Mouse (Mus musculus) stomach, embryonic 15.5 days (tissue): ENCODE data around the gene Necap2. TPM values are rescaled to one million over a fixed set of nuclear protein-coding genes. Genes with fewer than 3 reads are reported as not detected.

ENCODE experiments used
- ATAC-seq: fragments of 200-750 bp; cut with Nextera tagmentation; 2 replicates; pipeline ENCODE4 v1.8.0; 2017; ENCODE audit warnings: low read depth, moderate number of reproducible peaks, moderate TSS enrichment; ENCODE audit not compliant: insufficient read depth, low FRiP score
- H3K27ac ChIP-seq: fragments of 300-500 bp; sonication (generic); 2 replicates; pipeline ENCODE4 v1.5.1; 2015; ENCODE audit warnings: mild to moderate bottlenecking, inconsistent platforms
- H3K27me3 ChIP-seq: fragments of 300-500 bp; sonication (generic); replicated peaks from 2 replicates; pipeline ENCODE4 v1.6.1; 2015; ENCODE audit warnings: inconsistent platforms
- H3K36me3 ChIP-seq: fragments of 300-500 bp; sonication (generic); 2 replicates; pipeline ENCODE4 v1.6.1; 2015; ENCODE audit warnings: inconsistent platforms
- H3K4me1 ChIP-seq: fragments of 300-500 bp; sonication (generic); 2 replicates; pipeline ENCODE4 v1.6.1; 2015; ENCODE audit warnings: inconsistent platforms
- H3K4me2 ChIP-seq: fragments of 300-500 bp; sonication (generic); 2 replicates; pipeline ENCODE4 v1.6.1; 2015; ENCODE audit warnings: mild to moderate bottlenecking, inconsistent platforms
- H3K4me3 ChIP-seq: fragments of 300-500 bp; sonication (generic); replicated peaks from 2 replicates; pipeline ENCODE4 v1.5.1; 2015; ENCODE audit warnings: inconsistent platforms
- H3K9ac ChIP-seq: fragments of 300-500 bp; sonication (generic); 2 replicates; pipeline ENCODE4 v1.6.1; 2015; ENCODE audit warnings: inconsistent platforms
- H3K9me3 ChIP-seq: fragments of 300-500 bp; sonication (generic); 2 replicates; pipeline ENCODE4 v1.6.1; 2016; ENCODE audit warnings: inconsistent platforms
- whole genome bisulfite sequencing: fragments of 180-500 bp; shearing (Covaris S2); methylation state at CpG from one replicate; pipeline ENCODE4 v1.1.7; 2015; 5-methylcytosine and 5-hydroxymethylcytosine counted together
- polyA plus RNA-seq: library from polyadenylated mRNA; unstranded; fragments of >200 nt; fragmentation: Nextera tagmentation; extraction: Ambion mirVana; gene quantifications from 2 replicates; pipeline ENCODE4 v1.2.1, GENCODE M21; 2015

Gene Necap2
- polyA plus RNA-seq, 1 experiment from 2014 or later, result 82.0 TPM

GRCm38 (mm10) chr4:141024052-141024451 is 54.1 kb downstream of the Necap2 start:
- Histone ChIP-seq H3K9ac (no peak overlapping the region), H3K4me1 (peaks cover 34% of the 10 kb centered on the region), H3K27me3 (no peaks in the 10 kb centered on the region), H3K27ac (peak overlapping the region; percentile 46; the same call in 1 of the 2 replicates), H3K9me3 (no peaks in the 10 kb centered on the region), H3K4me2 (no peak overlapping the region), H3K36me3 (peaks cover 10% of the 10 kb centered on the region; the same call in 1 of the 2 replicates), H3K4me3 (no peak overlapping the region)
- WGBS, result 43% methylated on average over 9 of the region's 9 CpGs
- ATAC-seq, result no peak

- 0 out of 2 replicates have a peak overlapping the region, but pooled peaks have one; percentile 3 for H3K9ac ChIP-seq
- H3K36me3 ChIP-seq, result 0 out of 2 replicates have a peak, but pooled peaks cover 3% of the 10 kb centered on the region
- H3K4me1 ChIP-seq, result peaks cover 37% of the 10 kb centered on the region
- ATAC-seq, result no peak
- H3K9me3 ChIP-seq, result no peaks in the 10 kb centered on the region
- 56% methylated on average over 11 of the region's 11 CpGs for WGBS
- H3K27ac ChIP-seq, result peak overlapping the region; percentile 91
- H3K4me3 ChIP-seq, result no peak overlapping the region
- H3K27me3 ChIP-seq, result no peaks in the 10 kb centered on the region
- H3K4me2 ChIP-seq, result peak overlapping the region; percentile 32; the same call in 1 of the 2 replicates
Observed at GRCm38 (mm10) chr4:141021614-141021929, 56.6 kb downstream of the Necap2 start.

DNA sequence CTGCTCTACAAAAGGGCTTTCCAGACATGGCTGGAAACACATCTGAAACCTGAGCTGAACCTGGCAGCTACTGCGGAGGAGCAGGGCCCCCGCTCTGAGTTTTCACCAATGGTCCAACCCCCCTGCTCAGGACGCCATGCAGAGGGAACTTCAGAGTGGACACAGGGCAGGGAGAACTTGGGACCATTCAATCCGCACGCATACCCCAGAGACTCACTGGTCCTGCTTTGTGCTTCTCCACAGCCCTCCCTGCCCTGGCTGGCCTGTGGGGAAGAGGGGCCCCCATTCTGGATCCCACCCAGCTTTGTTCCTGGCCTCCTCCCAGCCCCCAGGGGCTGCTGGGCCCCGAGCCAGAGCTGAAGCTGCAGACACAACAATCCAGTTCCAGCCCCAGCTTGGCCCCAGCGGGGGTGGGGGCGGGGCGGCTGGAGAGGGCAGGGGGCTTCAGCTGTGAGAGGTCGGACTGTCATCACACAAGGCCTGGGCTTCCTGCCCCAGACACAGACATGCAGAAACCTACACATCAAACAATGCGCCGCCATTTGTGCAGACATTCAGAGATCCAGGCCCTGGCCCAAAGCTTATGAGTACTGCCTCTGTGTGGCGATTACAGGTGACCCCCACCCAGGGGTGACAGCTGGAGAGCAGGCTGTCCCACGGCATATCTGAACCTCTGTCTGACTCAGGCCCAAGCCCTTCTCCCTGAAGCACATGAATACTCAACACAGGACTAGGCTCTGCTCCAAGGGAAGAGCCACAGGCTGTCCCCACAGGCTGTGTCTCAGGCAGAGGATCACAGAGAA is 57.1 kb downstream of the Necap2 start:
- peaks cover 6% of the 10 kb centered on the region; the same call in 1 of the 2 replicates for H3K36me3 ChIP-seq
- H3K4me3 ChIP-seq, result 0 out of 2 replicates have a peak overlapping the region, but pooled peaks have one; percentile 7
- peak overlapping the region; percentile 91 for H3K27ac ChIP-seq
- ATAC-seq, result peak; percentile 67
- H3K9me3 ChIP-seq, result no peaks in the 10 kb centered on the region
- WGBS, result 29% methylated on average over 14 of the region's 14 CpGs
- H3K27me3 ChIP-seq, result no peaks in the 10 kb centered on the region
- peaks cover 40% of the 10 kb centered on the region for H3K4me1 ChIP-seq
- H3K9ac ChIP-seq, result no peak overlapping the region
- H3K4me2 ChIP-seq, result peak overlapping the region; percentile 32; the same call in 1 of the 2 replicates

GRCm38 (mm10) chr4:141020220-141020619 is 57.9 kb downstream of the Necap2 start:
- H3K9me3 ChIP-seq, result no peaks in the 10 kb centered on the region
- H3K4me1 ChIP-seq, result peaks cover 40% of the 10 kb centered on the region
- peak overlapping the region; percentile 91 for H3K27ac ChIP-seq
- no peak overlapping the region for H3K9ac ChIP-seq
- peaks cover 9% of the 10 kb centered on the region; the same call in 1 of the 2 replicates for H3K36me3 ChIP-seq
- H3K27me3 ChIP-seq, result no peaks in the 10 kb centered on the region
- H3K4me2 ChIP-seq, result peak overlapping the region; percentile 32; the same call in 1 of the 2 replicates
- WGBS, result 65% methylated on average over 17 of the region's 17 CpGs
- no peak for ATAC-seq
- H3K4me3 ChIP-seq, result no peak overlapping the region

GRCm38 (mm10) chr4:141017657-141018436 is 60.3 kb downstream of the Necap2 start:
- peaks cover 34% of the 10 kb centered on the region for H3K4me1 ChIP-seq
- no peak overlapping the region for H3K4me2 ChIP-seq
- no peak for ATAC-seq
- H3K27me3 ChIP-seq, result no peaks in the 10 kb centered on the region
- no peak overlapping the region for H3K27ac ChIP-seq
- H3K9me3 ChIP-seq, result no peaks in the 10 kb centered on the region
- H3K4me3 ChIP-seq, result no peak overlapping the region
- 77% methylated on average over 29 of the region's 29 CpGs for WGBS
- peaks cover 23% of the 10 kb centered on the region for H3K36me3 ChIP-seq
- no peak overlapping the region for H3K9ac ChIP-seq

Other genes with a start within 250 kb of the Necap2 start
- 0.19 and 0.23 TPM in 2 replicates for gene Padi1, start 232.6 kb downstream of the Necap2 start, polyA plus RNA-seq
- 2.7 and 3.0 TPM in 2 replicates for gene Padi2, start 172.0 kb downstream of the Necap2 start, polyA plus RNA-seq
- 419 and 423 TPM in 2 replicates for gene Sdhb, start 117.2 kb downstream of the Necap2 start, polyA plus RNA-seq
- 42.7 and 45.9 TPM in 2 replicates for gene Atp13a2, start 91.5 kb downstream of the Necap2 start, polyA plus RNA-seq
- gene Mfap2, start 67.9 kb downstream of the Necap2 start, polyA plus RNA-seq, result 418 and 436 TPM in 2 replicates
- gene Crocc, start 17.8 kb downstream of the Necap2 start, polyA plus RNA-seq, result 4.2 and 5.9 TPM in 2 replicates
- gene Spata21, start 10.0 kb upstream of the Necap2 start, polyA plus RNA-seq, result 0.05 and 0.15 TPM in 2 replicates
- gene Szrd1, start 61.4 kb upstream of the Necap2 start, polyA plus RNA-seq, result 34.5 and 44.3 TPM in 2 replicates
- gene Fbxo42, start 69.6 kb upstream of the Necap2 start, polyA plus RNA-seq, result 21.3 and 21.4 TPM in 2 replicates
- 5.8 TPM in 2 replicates for gene Rsg1, start 135.6 kb upstream of the Necap2 start, polyA plus RNA-seq
- gene Arhgef19, start 161.1 kb upstream of the Necap2 start, polyA plus RNA-seq, result 20.9 and 24.3 TPM in 2 replicates
- 5.9 and 7.3 TPM in 2 replicates for gene Epha2, start 222.9 kb upstream of the Necap2 start, polyA plus RNA-seq